Mouse (Mus musculus): ENCODE data around the gene Cdx4. TPM values are rescaled to one million over a fixed set of nuclear protein-coding genes. Genes with fewer than 3 reads are reported as not detected.

The Cdx4 gene
- polyA plus RNA-seq, 1 experiment from 2014 or later, result not detected

- Histone ChIP-seq H3K4me2 (ENCODE audit: low read depth, low read length) (no peak overlapping the region), H3K27me3 (ENCODE audit: control insufficient read depth, insufficient read depth, low read depth, low read length) (no peaks in the 10 kb centered on the region; the same call in none of the 2 replicates), H3K4me1 (replicated peaks; ENCODE audit: control insufficient read depth, insufficient read depth, low read length) (no peaks in the 10 kb centered on the region), H3K9ac (ENCODE audit: low read length) (no peak overlapping the region), H3K4me3 (ENCODE audit: low read length) (no peak overlapping the region), H3K36me3 (ENCODE audit: control insufficient read depth, insufficient read depth, low read length) (no peaks in the 10 kb centered on the region), H3K27ac (ENCODE audit: low read length) (no peak overlapping the region), H3K9me3 (ENCODE audit: control insufficient read depth, low read length) (no peaks in the 10 kb centered on the region)
- ATAC-seq (ENCODE audit: low read depth), result no peak
- 55% methylated on average over 2 of the region's 2 CpGs for WGBS
Observed at GRCm38 (mm10) chrX:103371221-103371620, 50.0 kb downstream of the Cdx4 start.

DNA sequence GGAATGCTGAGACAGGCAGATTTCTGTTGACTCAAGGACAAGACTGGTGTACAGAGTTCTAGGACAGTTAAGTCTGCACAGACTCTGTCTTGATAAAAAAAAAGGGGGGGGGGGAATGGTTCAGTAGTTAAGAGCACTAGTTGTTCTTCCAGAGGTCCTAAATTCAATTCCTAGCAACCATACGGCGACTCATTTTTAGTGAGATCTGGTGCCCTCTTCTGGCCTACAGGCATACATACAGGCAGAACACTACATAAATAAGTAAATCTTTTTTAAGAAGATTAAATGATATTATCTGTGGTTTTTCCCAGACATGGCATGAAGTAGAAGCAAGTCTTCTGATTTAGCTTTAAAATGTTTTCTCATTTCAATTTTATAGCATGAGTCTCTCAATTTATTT lies 50.4 kb downstream of the Cdx4 start:
- no peak overlapping the region for H3K27ac ChIP-seq (ENCODE audit: low read length)
- no peaks in the 10 kb centered on the region for H3K9me3 ChIP-seq (ENCODE audit: control insufficient read depth, low read length)
- H3K36me3 ChIP-seq (ENCODE audit: control insufficient read depth, insufficient read depth, low read length), result no peaks in the 10 kb centered on the region
- no peak for ATAC-seq (ENCODE audit: low read depth)
- no peaks in the 10 kb centered on the region for H3K4me1 ChIP-seq (replicated peaks; ENCODE audit: control insufficient read depth, insufficient read depth, low read length)
- H3K27me3 ChIP-seq (ENCODE audit: control insufficient read depth, insufficient read depth, low read depth, low read length), result no peaks in the 10 kb centered on the region; the same call in none of the 2 replicates
- no peak overlapping the region for H3K4me3 ChIP-seq (ENCODE audit: low read length)
- H3K4me2 ChIP-seq (ENCODE audit: low read depth, low read length), result no peak overlapping the region
- no peak overlapping the region for H3K9ac ChIP-seq (ENCODE audit: low read length)
- WGBS, result 32% methylated on average over 2 of the region's 2 CpGs

DNA sequence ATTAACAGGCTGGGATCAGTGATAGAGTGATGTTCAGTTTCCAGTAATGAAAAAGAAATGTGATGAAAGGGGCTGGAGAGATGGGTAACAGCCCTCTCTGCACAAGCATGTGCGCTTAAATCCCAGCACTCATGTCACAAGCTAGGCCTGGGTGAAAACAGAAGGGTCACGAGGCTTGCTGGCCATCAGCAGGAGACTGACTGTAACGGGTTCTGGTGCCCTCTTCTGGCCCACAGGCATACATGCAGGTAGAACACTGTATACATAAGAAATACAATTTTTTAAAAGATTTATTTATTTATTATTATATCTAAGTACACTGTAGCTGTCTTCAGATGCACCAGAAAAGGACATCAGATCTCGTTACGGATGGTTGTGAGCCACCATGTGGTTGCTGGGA lies 53.1 kb downstream of the Cdx4 start:
- Histone ChIP-seq H3K36me3 (ENCODE audit: control insufficient read depth, insufficient read depth, low read length) (no peaks in the 10 kb centered on the region), H3K4me1 (replicated peaks; ENCODE audit: control insufficient read depth, insufficient read depth, low read length) (no peaks in the 10 kb centered on the region), H3K27ac (ENCODE audit: low read length) (no peak overlapping the region), H3K4me2 (ENCODE audit: low read depth, low read length) (no peak overlapping the region), H3K9me3 (ENCODE audit: control insufficient read depth, low read length) (no peaks in the 10 kb centered on the region), H3K4me3 (ENCODE audit: low read length) (no peak overlapping the region), H3K27me3 (ENCODE audit: control insufficient read depth, insufficient read depth, low read depth, low read length) (no peaks in the 10 kb centered on the region; the same call in none of the 2 replicates), H3K9ac (ENCODE audit: low read length) (no peak overlapping the region)
- no peak for ATAC-seq (ENCODE audit: low read depth)
- 70% methylated on average over 5 of the region's 5 CpGs for WGBS

Other genes starting within 250 kb of the Cdx4 start
- 0.96 and 1.1 TPM in 2 replicates for gene Nap1l2, start 134.8 kb upstream of the Cdx4 start, polyA plus RNA-seq (2015; fragmentation: Nextera tagmentation; extraction: Ambion mirVana)
- 2.6 and 3.3 TPM in 2 replicates for gene Chic1, start 35.1 kb downstream of the Cdx4 start, polyA plus RNA-seq (2015; fragmentation: Nextera tagmentation; extraction: Ambion mirVana)
- 0.25 TPM in 1 of 2 replicates, not detected in the other for gene Tsx, start 93.1 kb downstream of the Cdx4 start, polyA plus RNA-seq (2015; fragmentation: Nextera tagmentation; extraction: Ambion mirVana)
- not detected in 2 replicates for gene Gm26992, start 100.6 kb downstream of the Cdx4 start, polyA plus RNA-seq (2015; fragmentation: Nextera tagmentation; extraction: Ambion mirVana)

Data from lung, embryonic 16.5 days (tissue).